Mouse (Mus musculus) thymus, adult 2 months (tissue): ENCODE results near the gene Rad51b. TPM values are rescaled to one million over a fixed set of nuclear protein-coding genes. Genes with fewer than 3 reads are reported as not detected.

Source experiments
- DNase-seq: peaks from one replicate; pipeline ENCODE4 v3.0.0; 2021
- H3K27ac ChIP-seq: fragments of 200-500 bp; 2 replicates; pipeline ENCODE4 v1.5.1; 2012; ENCODE audit warnings: low read length, control low read depth; ENCODE audit not compliant: control insufficient read depth, insufficient read depth
- H3K27me3 ChIP-seq: fragments of 200-500 bp; 2 replicates; pipeline ENCODE4 v1.6.1; 2012; ENCODE audit warnings: mild to moderate bottlenecking, low read length, moderate library complexity, mixed read lengths; ENCODE audit not compliant: control insufficient read depth, insufficient read depth
- H3K36me3 ChIP-seq: fragments of 200-500 bp; 2 replicates; pipeline ENCODE4 v1.6.1; 2012; ENCODE audit warnings: mild to moderate bottlenecking, low read length, moderate library complexity; ENCODE audit not compliant: control insufficient read depth, insufficient read depth
- H3K4me1 ChIP-seq: fragments of 200-500 bp; replicated peaks from 2 replicates; pipeline ENCODE4 v1.6.1; 2012; ENCODE audit warnings: low read length; ENCODE audit not compliant: control insufficient read depth, insufficient read depth
- H3K4me3 ChIP-seq: fragments of 200-500 bp; 2 replicates; pipeline ENCODE4 v1.5.1; 2012; ENCODE audit warnings: mild to moderate bottlenecking, low read length, control low read depth, moderate library complexity; ENCODE audit not compliant: control insufficient read depth, insufficient read depth
- CTCF ChIP-seq: fragments of 200-500 bp; IDR thresholded peaks from 2 replicates; pipeline ENCODE4 v1.5.1; 2012; ENCODE audit warnings: mild to moderate bottlenecking, control low read depth, low read length, moderate library complexity, borderline replicate concordance; ENCODE audit not compliant: control insufficient read depth, poor library complexity, insufficient read depth; ENCODE audit errors: extremely low read depth
- POLR2A ChIP-seq: fragments of 200-500 bp; IDR thresholded peaks from 2 replicates; pipeline ENCODE4 v1.6.1; 2012; ENCODE audit warnings: mild to moderate bottlenecking, low read length, control low read depth, moderate library complexity; ENCODE audit not compliant: control insufficient read depth, poor library complexity, insufficient read depth; ENCODE audit errors: extremely low read depth
- WGBS: fragments of 180-500 bp; shearing (Covaris S2); methylation state at CpG from one replicate; pipeline ENCODE4 v1.1.7; 2018; 5-methylcytosine and 5-hydroxymethylcytosine counted together
- polyA plus RNA-seq: library from polyadenylated mRNA; depleted of rRNA; stranded (reverse); fragments of >200 nt; gene quantifications from 2 replicates; pipeline ENCODE4 v1.2.3, GENCODE M21; 2012

Rad51b gene
- polyA plus RNA-seq, 1 experiment = 1.1 TPM

DNA sequence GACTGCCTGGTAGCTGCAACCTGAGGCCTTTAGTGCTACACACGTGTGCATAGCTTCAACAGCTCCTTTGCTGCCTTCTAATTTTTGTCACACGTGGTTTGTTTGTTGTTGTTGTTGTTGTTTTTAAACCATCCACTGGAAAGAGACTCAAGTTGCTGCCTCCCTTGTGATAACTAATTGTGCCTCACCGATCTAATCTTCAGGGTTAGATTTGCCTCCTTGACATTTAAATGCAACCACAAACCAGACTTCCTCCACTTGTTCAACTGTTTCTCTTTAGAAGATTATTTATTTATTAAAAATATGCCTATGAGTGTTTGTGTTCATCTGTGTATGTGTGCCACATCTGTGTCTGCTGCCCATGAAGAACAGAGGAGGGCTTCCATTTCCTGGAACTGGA, 84.4 kb downstream of the Rad51b start:
- DNase-seq = no peak
- Histone ChIP-seq H3K27ac (no peak overlapping the region), H3K36me3 (no peaks in the 10 kb centered on the region), H3K4me1 (no peaks in the 10 kb centered on the region), H3K27me3 (no peaks in the 10 kb centered on the region), H3K4me3 (no peak overlapping the region)
- TF ChIP-seq POLR2A (no peak), CTCF (no peak)
- 9% methylated on average over 3 of the region's 3 CpGs for WGBS

DNA sequence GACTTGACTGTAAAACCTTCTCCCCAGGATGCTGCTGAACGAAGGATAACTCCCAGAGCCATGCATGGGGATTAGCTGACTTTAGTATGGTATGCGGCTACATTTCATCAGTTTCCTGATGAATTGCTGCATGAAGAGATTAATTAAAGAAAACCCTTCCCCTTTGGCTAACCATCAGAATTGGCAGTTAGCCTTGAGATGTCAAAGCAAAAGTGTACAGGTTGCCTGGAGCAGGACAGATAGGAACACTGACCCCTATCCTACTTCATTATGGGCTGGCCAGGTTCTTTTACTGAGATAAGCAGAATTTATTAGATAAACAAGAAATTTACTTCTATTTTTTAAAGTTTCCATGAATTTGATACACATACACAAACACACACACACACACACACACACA, 85.3 kb downstream of the Rad51b start:
- Histone ChIP-seq H3K36me3 (no peaks in the 10 kb centered on the region), H3K4me1 (no peaks in the 10 kb centered on the region), H3K27me3 (no peaks in the 10 kb centered on the region), H3K4me3 (no peak overlapping the region), H3K27ac (no peak overlapping the region)
- TF ChIP-seq CTCF (no peak), POLR2A (no peak)
- WGBS = 100% methylated on average over 2 of the region's 2 CpGs
- no peak for DNase-seq

GRCm38 (mm10) chr12:79383583-79383982, 86.5 kb downstream of the Rad51b start:
- Histone ChIP-seq H3K27me3 (no peaks in the 10 kb centered on the region), H3K4me1 (no peaks in the 10 kb centered on the region), H3K4me3 (no peak overlapping the region), H3K27ac (no peak overlapping the region), H3K36me3 (no peaks in the 10 kb centered on the region)
- WGBS = 81% methylated on average over 3 of the region's 3 CpGs
- no peak for TF ChIP-seq CTCF
- no peak for DNase-seq

GRCm38 (mm10) chr12:79384787-79385186, 87.7 kb downstream of the Rad51b start:
- Histone ChIP-seq H3K27me3 (no peaks in the 10 kb centered on the region), H3K4me1 (no peaks in the 10 kb centered on the region), H3K36me3 (no peaks in the 10 kb centered on the region), H3K27ac (no peak overlapping the region), H3K4me3 (no peak overlapping the region)
- TF ChIP-seq POLR2A = no peak
- TF ChIP-seq CTCF = no peak
- WGBS = 92% methylated on average over 9 of the region's 9 CpGs
- no peak for DNase-seq

GRCm38 (mm10) chr12:79385199-79385598, 88.1 kb downstream of the Rad51b start:
- Histone ChIP-seq H3K27me3 (no peaks in the 10 kb centered on the region), H3K4me3 (no peak overlapping the region), H3K4me1 (no peaks in the 10 kb centered on the region), H3K36me3 (no peaks in the 10 kb centered on the region), H3K27ac (no peak overlapping the region)
- TF ChIP-seq CTCF (no peak), POLR2A (no peak)
- 95% methylated on average over 5 of the region's 5 CpGs for WGBS
- DNase-seq = no peak

GRCm38 (mm10) chr12:79387886-79388285, 90.8 kb downstream of the Rad51b start:
- no peak for DNase-seq
- TF ChIP-seq CTCF (no peak), POLR2A (no peak)
- Histone ChIP-seq H3K4me3 (no peak overlapping the region), H3K27me3 (no peaks in the 10 kb centered on the region), H3K4me1 (no peaks in the 10 kb centered on the region), H3K27ac (no peak overlapping the region), H3K36me3 (no peaks in the 10 kb centered on the region)
- WGBS = 96% methylated on average over 6 of the region's 6 CpGs

- 98% methylated on average over 3 of the region's 3 CpGs for WGBS
- DNase-seq = no peak
- Histone ChIP-seq H3K27me3 (no peaks in the 10 kb centered on the region), H3K27ac (no peak overlapping the region), H3K36me3 (no peaks in the 10 kb centered on the region), H3K4me1 (no peaks in the 10 kb centered on the region), H3K4me3 (no peak overlapping the region)
- TF ChIP-seq CTCF = no peak
- TF ChIP-seq POLR2A = no peak
Measured at GRCm38 (mm10) chr12:79389251-79389650, 92.2 kb downstream of the Rad51b start.
